Mouse (Mus musculus) embryonic facial prominence, embryonic 12.5 days (tissue): ENCODE measurements around the gene Lmcd1. TPM values are rescaled to one million over a fixed set of nuclear protein-coding genes. Genes with fewer than 3 reads are reported as not detected.

ENCODE experiments used
- ATAC-seq: fragments of 200-750 bp; cut with Nextera tagmentation; 2 replicates; pipeline ENCODE4 v1.8.0; 2017; ENCODE audit not compliant: insufficient number of reproducible peaks, insufficient read depth, low FRiP score, low TSS enrichment
- H3K27ac ChIP-seq: fragments of 300-500 bp; sonication (generic); 2 replicates; pipeline ENCODE4 v1.5.1; 2016; ENCODE audit warnings: mild to moderate bottlenecking
- H3K27me3 ChIP-seq: fragments of 300-500 bp; sonication (generic); 2 replicates; pipeline ENCODE4 v1.6.1; 2016; ENCODE audit warnings: mild to moderate bottlenecking, moderate library complexity
- H3K36me3 ChIP-seq: fragments of 300-500 bp; sonication (generic); 2 replicates; pipeline ENCODE4 v1.6.1; 2016; ENCODE audit warnings: mild to moderate bottlenecking
- H3K4me1 ChIP-seq: fragments of 300-500 bp; sonication (generic); 2 replicates; pipeline ENCODE4 v1.6.1; 2016
- H3K4me2 ChIP-seq: fragments of 300-500 bp; sonication (generic); replicated peaks from 2 replicates; pipeline ENCODE4 v1.6.1; 2016; ENCODE audit warnings: mild to moderate bottlenecking, moderate library complexity
- H3K4me3 ChIP-seq: fragments of 300-500 bp; sonication (generic); 2 replicates; pipeline ENCODE4 v1.5.1; 2016; ENCODE audit warnings: mild to moderate bottlenecking
- H3K9ac ChIP-seq: fragments of 300-500 bp; sonication (generic); 2 replicates; pipeline ENCODE4 v1.6.1; 2016; ENCODE audit warnings: mild to moderate bottlenecking, moderate library complexity
- H3K9me3 ChIP-seq: fragments of 300-500 bp; sonication (generic); 2 replicates; pipeline ENCODE4 v1.6.1; 2016; ENCODE audit warnings: mild to moderate bottlenecking, moderate library complexity
- WGBS: fragments of 180-500 bp; shearing (Covaris S2); methylation state at CpG from one replicate; pipeline ENCODE4 v1.1.7; 2016; 5-methylcytosine and 5-hydroxymethylcytosine counted together
- polyA plus RNA-seq: library from polyadenylated mRNA; unstranded; fragments of >200 nt; fragmentation: Nextera tagmentation; extraction: Ambion mirVana; gene quantifications from 2 replicates; pipeline ENCODE4 v1.2.1, GENCODE M21; 2016

The Lmcd1 gene
- polyA plus RNA-seq, 1 experiment from 2014 or later, result 20.4 TPM

GRCm38 (mm10) chr6:112264321-112264720 is 9.2 kb upstream of the Lmcd1 start:
- H3K4me3 ChIP-seq, result no peak overlapping the region
- no peaks in the 10 kb centered on the region for H3K9me3 ChIP-seq
- H3K27ac ChIP-seq, result no peak overlapping the region
- H3K27me3 ChIP-seq, result no peaks in the 10 kb centered on the region
- 83% methylated on average over 1 of the region's 1 CpGs for WGBS
- H3K4me2 ChIP-seq, result no peak overlapping the region
- ATAC-seq, result no peak
- H3K36me3 ChIP-seq, result no peaks in the 10 kb centered on the region
- no peak overlapping the region for H3K9ac ChIP-seq
- 0 out of 2 replicates have a peak, but pooled peaks cover 7% of the 10 kb centered on the region for H3K4me1 ChIP-seq

DNA sequence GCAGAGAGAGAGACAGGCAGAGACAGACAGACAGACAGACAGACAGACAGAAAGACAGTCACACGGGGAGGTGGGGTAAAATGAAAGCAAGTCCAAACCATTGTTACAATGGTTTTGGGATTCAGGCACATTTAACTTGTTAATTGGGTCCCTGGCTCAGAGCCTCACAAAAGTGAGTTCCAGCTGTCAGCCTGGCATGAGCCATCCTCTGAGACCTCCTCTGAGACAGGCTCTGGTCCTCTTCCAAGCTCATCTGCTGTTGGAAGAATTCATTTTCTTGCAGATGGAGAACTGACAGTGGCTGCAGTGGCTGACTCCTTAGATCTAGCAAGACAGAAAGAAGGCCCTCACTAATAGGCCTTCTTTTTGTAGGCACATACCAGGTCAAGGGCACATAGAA is 6.9 kb upstream of the Lmcd1 start:
- H3K27ac ChIP-seq, result no peak overlapping the region
- 46% methylated on average over 1 of the region's 1 CpGs for WGBS

GRCm38 (mm10) chr6:112267661-112268357 is 5.7 kb upstream of the Lmcd1 start:
- 57% methylated on average over 6 of the region's 6 CpGs for WGBS
- Histone ChIP-seq H3K9ac (no peak overlapping the region), H3K4me2 (no peak overlapping the region), H3K27me3 (no peaks in the 10 kb centered on the region), H3K9me3 (no peaks in the 10 kb centered on the region), H3K27ac (peak overlapping the region; percentile 66), H3K36me3 (no peaks in the 10 kb centered on the region), H3K4me1 (0 out of 2 replicates have a peak, but pooled peaks cover 7% of the 10 kb centered on the region), H3K4me3 (no peak overlapping the region)
- ATAC-seq, result no peak

More for the DNA sequence above, 6.9 kb upstream of the Lmcd1 start:
- Histone ChIP-seq H3K9me3 (no peaks in the 10 kb centered on the region), H3K36me3 (no peaks in the 10 kb centered on the region), H3K4me1 (0 out of 2 replicates have a peak, but pooled peaks cover 7% of the 10 kb centered on the region), H3K4me3 (no peak overlapping the region), H3K9ac (no peak overlapping the region), H3K4me2 (no peak overlapping the region), H3K27me3 (no peaks in the 10 kb centered on the region)
- no peak for ATAC-seq

- Histone ChIP-seq H3K4me3 (peak overlapping the region; percentile 35), H3K36me3 (no peaks in the 10 kb centered on the region), H3K4me1 (peaks cover 16% of the 10 kb centered on the region), H3K9ac (no peak overlapping the region), H3K27me3 (no peaks in the 10 kb centered on the region), H3K9me3 (no peaks in the 10 kb centered on the region), H3K4me2 (peak overlapping the region; percentile 59), H3K27ac (peak overlapping the region; percentile 78)
- ATAC-seq, result peak; percentile 61
- WGBS, result 30% methylated on average over 9 of the region's 9 CpGs
Observed at GRCm38 (mm10) chr6:112274261-112275055, 900 bp downstream of the Lmcd1 start.

DNA sequence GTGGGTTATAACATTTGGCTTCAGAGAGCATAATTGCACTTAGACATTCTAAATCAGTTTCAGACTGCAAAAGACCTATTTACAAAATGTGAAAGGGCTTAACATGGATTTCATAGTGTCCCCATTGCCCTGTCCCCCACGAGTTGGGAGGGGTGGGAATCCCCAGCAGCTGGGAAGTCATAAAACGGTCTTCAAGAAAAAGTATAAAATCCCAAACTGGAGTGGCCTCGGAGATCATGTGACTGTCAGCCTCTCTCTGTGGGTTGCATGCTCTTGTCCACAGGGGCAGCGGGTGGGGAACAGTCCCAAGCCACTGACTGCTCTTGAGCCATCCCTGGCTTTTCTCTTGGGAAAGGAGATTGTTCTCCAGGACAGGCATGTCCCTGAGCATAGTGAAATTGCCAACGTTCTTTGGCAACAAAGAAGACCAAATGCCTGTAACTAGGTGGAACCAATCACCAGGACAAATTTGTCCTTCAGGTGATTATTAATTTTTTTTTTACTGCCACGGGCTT is 2.2 kb downstream of the Lmcd1 start:
- H3K36me3 ChIP-seq, result no peaks in the 10 kb centered on the region
- H3K9me3 ChIP-seq, result no peaks in the 10 kb centered on the region
- no peaks in the 10 kb centered on the region for H3K27me3 ChIP-seq
- H3K4me1 ChIP-seq, result peaks cover 16% of the 10 kb centered on the region
- no peak for ATAC-seq
- H3K4me2 ChIP-seq, result 0 out of 2 replicates have a peak overlapping the region, but pooled peaks have one; percentile 59
- no peak overlapping the region for H3K9ac ChIP-seq
- 69% methylated on average over 6 of the region's 6 CpGs for WGBS
- H3K27ac ChIP-seq, result no peak overlapping the region
- no peak overlapping the region for H3K4me3 ChIP-seq

DNA sequence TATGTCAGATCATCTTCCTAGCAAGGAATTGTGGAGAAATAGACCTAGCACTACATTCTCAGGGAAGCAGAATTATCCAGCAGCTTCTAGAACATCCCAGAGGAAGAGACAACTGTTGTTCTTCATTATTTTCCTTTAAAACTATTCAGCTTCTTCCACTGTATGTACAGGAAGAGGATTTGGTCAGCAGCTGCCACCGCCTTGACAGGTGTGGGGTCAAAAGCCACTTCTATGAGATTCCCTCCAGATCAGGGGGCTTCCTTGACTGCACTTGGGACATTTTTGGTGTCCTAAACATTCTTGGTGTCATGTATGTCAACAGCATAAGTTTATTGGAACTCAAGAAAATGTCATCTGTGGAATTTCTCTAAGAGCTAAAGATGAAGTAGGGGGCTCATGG is 5.2 kb downstream of the Lmcd1 start:
- no peak overlapping the region for H3K4me2 ChIP-seq
- no peak for ATAC-seq
- H3K36me3 ChIP-seq, result no peaks in the 10 kb centered on the region
- peaks cover 18% of the 10 kb centered on the region for H3K4me1 ChIP-seq
- H3K4me3 ChIP-seq, result no peak overlapping the region
- WGBS, result 91% methylated on average over 1 of the region's 1 CpGs
- H3K9ac ChIP-seq, result no peak overlapping the region
- no peaks in the 10 kb centered on the region for H3K9me3 ChIP-seq
- no peak overlapping the region for H3K27ac ChIP-seq
- H3K27me3 ChIP-seq, result no peaks in the 10 kb centered on the region

GRCm38 (mm10) chr6:112280161-112280560 is 6.6 kb downstream of the Lmcd1 start:
- no peaks in the 10 kb centered on the region for H3K27me3 ChIP-seq
- H3K36me3 ChIP-seq, result no peaks in the 10 kb centered on the region
- H3K9ac ChIP-seq, result no peak overlapping the region
- H3K27ac ChIP-seq, result no peak overlapping the region
- H3K9me3 ChIP-seq, result no peaks in the 10 kb centered on the region
- ATAC-seq, result no peak
- peaks cover 4% of the 10 kb centered on the region for H3K4me1 ChIP-seq
- H3K4me3 ChIP-seq, result no peak overlapping the region
- H3K4me2 ChIP-seq, result no peak overlapping the region
- 88% methylated on average over 2 of the region's 2 CpGs for WGBS

DNA sequence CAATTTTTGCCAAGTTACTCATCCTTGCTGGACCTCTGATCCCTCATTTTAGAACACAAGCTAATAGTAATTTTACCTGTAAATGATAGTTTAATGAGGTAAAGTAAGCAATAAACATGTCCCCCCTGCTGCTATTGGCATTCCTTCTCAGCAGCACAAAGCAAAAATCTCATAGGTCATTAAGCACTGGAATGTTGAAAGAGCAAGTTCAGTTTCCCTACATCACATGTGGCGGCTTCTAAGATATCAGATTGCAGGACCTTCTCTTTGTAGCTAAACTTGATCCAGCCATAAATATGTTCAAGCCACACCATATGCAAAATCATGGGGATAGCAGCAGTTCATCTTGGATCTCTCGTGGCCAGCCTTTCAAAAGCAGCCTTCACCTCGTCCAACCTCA is 7.4 kb downstream of the Lmcd1 start:
- 29% methylated on average over 3 of the region's 3 CpGs for WGBS
- H3K27me3 ChIP-seq, result no peaks in the 10 kb centered on the region
- H3K4me3 ChIP-seq, result no peak overlapping the region
- ATAC-seq, result no peak
- H3K4me2 ChIP-seq, result no peak overlapping the region
- H3K27ac ChIP-seq, result no peak overlapping the region
- H3K4me1 ChIP-seq, result peaks cover 4% of the 10 kb centered on the region
- no peak overlapping the region for H3K9ac ChIP-seq
- H3K36me3 ChIP-seq, result no peaks in the 10 kb centered on the region
- no peaks in the 10 kb centered on the region for H3K9me3 ChIP-seq

DNA sequence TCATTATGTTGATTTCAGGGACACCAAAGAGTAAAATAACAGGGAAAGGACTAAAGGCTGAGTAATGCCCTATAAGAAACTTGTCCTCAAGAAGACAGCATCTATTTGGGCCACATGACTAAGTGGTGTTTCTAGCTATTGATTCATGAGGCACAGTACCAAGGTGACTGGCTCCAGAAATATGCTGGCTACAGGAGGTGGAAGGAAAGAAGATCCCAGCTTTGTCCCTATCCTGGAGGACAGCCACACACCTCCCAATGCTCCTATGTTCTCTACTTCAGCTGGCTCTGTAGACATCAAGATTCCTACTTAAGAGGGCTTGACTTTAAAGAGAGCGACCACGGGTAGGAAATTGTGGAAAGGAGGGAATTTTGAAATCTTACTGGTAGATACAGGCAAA is 8.4 kb downstream of the Lmcd1 start:
- 97% methylated on average over 2 of the region's 2 CpGs for WGBS
- Histone ChIP-seq H3K4me1 (peaks cover 4% of the 10 kb centered on the region), H3K27me3 (no peaks in the 10 kb centered on the region), H3K4me3 (no peak overlapping the region), H3K36me3 (no peaks in the 10 kb centered on the region), H3K27ac (no peak overlapping the region), H3K9ac (no peak overlapping the region), H3K9me3 (no peaks in the 10 kb centered on the region), H3K4me2 (no peak overlapping the region)
- ATAC-seq, result no peak

DNA sequence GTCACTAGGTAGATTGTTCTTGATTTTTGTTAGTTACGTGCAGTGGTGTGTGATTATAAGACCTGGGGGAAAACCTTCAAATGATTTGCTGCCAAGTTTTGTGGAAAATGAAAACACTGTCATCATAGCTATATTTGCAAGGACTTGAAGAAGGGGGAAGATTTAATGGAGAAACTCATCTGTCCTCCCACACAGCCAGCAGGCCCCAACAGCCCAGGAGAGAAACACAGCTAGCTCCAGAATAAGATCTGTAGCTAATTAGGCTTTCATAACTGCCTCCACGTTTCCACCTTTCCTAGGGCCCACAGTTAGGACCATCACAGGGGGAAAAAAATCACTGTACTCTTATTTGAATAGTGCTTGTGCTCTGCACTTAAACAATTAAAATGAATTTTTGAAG is 10.5 kb downstream of the Lmcd1 start:
- 59% methylated on average over 2 of the region's 2 CpGs for WGBS
- no peak overlapping the region for H3K9ac ChIP-seq
- no peak for ATAC-seq

GRCm38 (mm10) chr6:112287671-112288070 is 14.1 kb downstream of the Lmcd1 start:
- Histone ChIP-seq H3K36me3 (no peaks in the 10 kb centered on the region), H3K9ac (no peak overlapping the region), H3K9me3 (no peaks in the 10 kb centered on the region), H3K4me1 (no peaks in the 10 kb centered on the region), H3K4me3 (no peak overlapping the region), H3K27ac (no peak overlapping the region), H3K4me2 (no peak overlapping the region), H3K27me3 (no peaks in the 10 kb centered on the region)
- no peak for ATAC-seq
- WGBS, result 92% methylated on average over 9 of the region's 9 CpGs

More for the DNA sequence above, 10.5 kb downstream of the Lmcd1 start:
- no peaks in the 10 kb centered on the region for H3K36me3 ChIP-seq
- H3K9me3 ChIP-seq, result no peaks in the 10 kb centered on the region
- no peak overlapping the region for H3K27ac ChIP-seq
- no peak overlapping the region for H3K4me3 ChIP-seq
- H3K4me2 ChIP-seq, result no peak overlapping the region
- H3K27me3 ChIP-seq, result no peaks in the 10 kb centered on the region
- peaks cover 4% of the 10 kb centered on the region for H3K4me1 ChIP-seq

- H3K27me3 ChIP-seq, result no peaks in the 10 kb centered on the region
- H3K27ac ChIP-seq, result no peak overlapping the region
- WGBS, result 88% methylated on average over 3 of the region's 3 CpGs
- H3K4me3 ChIP-seq, result no peak overlapping the region
- no peaks in the 10 kb centered on the region for H3K36me3 ChIP-seq
- H3K9ac ChIP-seq, result no peak overlapping the region
- no peak overlapping the region for H3K4me2 ChIP-seq
- H3K4me1 ChIP-seq, result peaks cover 2% of the 10 kb centered on the region
- H3K9me3 ChIP-seq, result no peaks in the 10 kb centered on the region
- ATAC-seq, result no peak
Observed at GRCm38 (mm10) chr6:112288271-112288670, 14.7 kb downstream of the Lmcd1 start.
